Mouse (Mus musculus) cerebellum, adult 2 months (tissue): ENCODE data around the gene Mark2. TPM values are rescaled to one million over a fixed set of nuclear protein-coding genes. Genes with fewer than 3 reads are reported as not detected.

Source experiments
- DNase-seq, 2 experiments: peaks; one replicate each; pipeline ENCODE4 v3.0.0; 2021
- H3K27ac ChIP-seq: fragments of 200-500 bp; 2 replicates; pipeline ENCODE4 v1.5.1; 2012; ENCODE audit warnings: low read length, control low read depth, inconsistent platforms; ENCODE audit not compliant: insufficient read depth
- H3K27me3 ChIP-seq: fragments of 200-500 bp; 2 replicates; pipeline ENCODE4 v1.6.1; 2012; ENCODE audit warnings: inconsistent platforms, mild to moderate bottlenecking, low read length, moderate library complexity; ENCODE audit not compliant: control insufficient read depth, insufficient read depth
- H3K4me1 ChIP-seq: fragments of 200-500 bp; 2 replicates; pipeline ENCODE4 v1.6.1; 2011; ENCODE audit warnings: low read length; ENCODE audit not compliant: control insufficient read depth, insufficient read depth
- H3K4me3 ChIP-seq: fragments of 200-500 bp; replicated peaks from 2 replicates; pipeline ENCODE3; 2011; ENCODE audit warnings: mild to moderate bottlenecking, low read depth, low read length, control low read depth; ENCODE audit not compliant: insufficient read depth
- CTCF ChIP-seq: fragments of 200-500 bp; IDR thresholded peaks from 2 replicates; pipeline ENCODE4 v1.5.1; 2011; ENCODE audit warnings: low read depth, mild to moderate bottlenecking, control low read depth, low read length, moderate library complexity, borderline replicate concordance; ENCODE audit not compliant: insufficient read depth
- POLR2A ChIP-seq: fragments of 200-500 bp; IDR thresholded peaks from 2 replicates; pipeline ENCODE4 v1.6.1; 2011; ENCODE audit warnings: low read length, control low read depth, borderline replicate concordance; ENCODE audit not compliant: insufficient read depth
- WGBS: fragments of 180-500 bp; shearing (Covaris S2); methylation state at CpG from one replicate; pipeline ENCODE4 v1.1.7; 2018; 5-methylcytosine and 5-hydroxymethylcytosine counted together
- polyA plus RNA-seq: library from polyadenylated mRNA; depleted of rRNA; stranded (reverse); fragments of >200 nt; gene quantifications from 2 replicates; pipeline ENCODE4 v1.2.3, GENCODE M21; 2012

The Mark2 gene
- polyA plus RNA-seq, 1 experiment: 76.2 TPM

- Histone ChIP-seq H3K27ac (peak overlapping the region; percentile 43; the same call in 1 of the 2 replicates), H3K4me3 (no peak overlapping the region), H3K27me3 (no peaks in the 10 kb centered on the region), H3K4me1 (peaks cover 48% of the 10 kb centered on the region)
- 15% methylated on average over 12 of the region's 13 CpGs for WGBS
- DNase-seq: peak; percentile 81 to 91
- TF ChIP-seq CTCF (0 out of 2 replicates have a peak, but pooled peaks have one; percentile 6), POLR2A (no peak)
Measured at GRCm38 (mm10) chr19:7274326-7274990, 67.2 kb downstream of the Mark2 start.

- WGBS: 92% methylated on average over 4 of the region's 4 CpGs
- TF ChIP-seq POLR2A: no peak
- TF ChIP-seq CTCF: no peak; the same call in 1 of the 2 replicates
Measured at GRCm38 (mm10) chr19:7273486-7273885, 68.2 kb downstream of the Mark2 start.

GRCm38 (mm10) chr19:7269290-7270044 is 72.2 kb downstream of the Mark2 start:
- DNase-seq: peak in 1 of 2 experiments; percentile 35
- no peaks in the 10 kb centered on the region for H3K27me3 ChIP-seq
- WGBS: 19% methylated on average over 11 of the region's 11 CpGs
- no peak for TF ChIP-seq POLR2A
- TF ChIP-seq CTCF: no peak
- H3K4me1 ChIP-seq: peaks cover 34% of the 10 kb centered on the region
- no peak overlapping the region for H3K27ac ChIP-seq
- H3K4me3 ChIP-seq: peak overlapping the region; percentile 20

More at GRCm38 (mm10) chr19:7273486-7273885, 68.2 kb downstream of the Mark2 start:
- H3K27me3 ChIP-seq: no peaks in the 10 kb centered on the region
- H3K27ac ChIP-seq: no peak overlapping the region
- no peak overlapping the region for H3K4me3 ChIP-seq
- H3K4me1 ChIP-seq: peaks cover 46% of the 10 kb centered on the region
- no peak for DNase-seq

GRCm38 (mm10) chr19:7268722-7269090 is 73.0 kb downstream of the Mark2 start:
- H3K27ac ChIP-seq: no peak overlapping the region
- DNase-seq: peak; percentile 43 to 67
- peak overlapping the region; percentile 41 for H3K4me3 ChIP-seq
- under 1% methylated on average over 30 of the region's 30 CpGs for WGBS
- no peaks in the 10 kb centered on the region for H3K27me3 ChIP-seq
- peaks cover 29% of the 10 kb centered on the region for H3K4me1 ChIP-seq
- peak; percentile 47; the same call in 1 of the 2 replicates for TF ChIP-seq CTCF
- no peak for TF ChIP-seq POLR2A

GRCm38 (mm10) chr19:7267781-7268721 is 73.6 kb downstream of the Mark2 start:
- WGBS: 1% methylated on average over 91 of the region's 97 CpGs
- H3K27me3 ChIP-seq: no peaks in the 10 kb centered on the region
- no peak for TF ChIP-seq CTCF
- no peak for TF ChIP-seq POLR2A
- no peak overlapping the region for H3K27ac ChIP-seq
- peak overlapping the region; percentile 41 for H3K4me3 ChIP-seq
- peak; percentile 38 to 46 for DNase-seq
- H3K4me1 ChIP-seq: peaks cover 29% of the 10 kb centered on the region

- TF ChIP-seq POLR2A (no peak), CTCF (no peak)
- no peak within 1 kb of the TSS for H3K27ac ChIP-seq
- H3K27me3 ChIP-seq: no peaks in the 10 kb centered on the region
- 22% methylated on average over 28 of the region's 28 CpGs for whole genome bisulfite sequencing
- H3K4me1 ChIP-seq: peaks cover 29% of the 10 kb centered on the region
- H3K4me3 ChIP-seq: peak within 1 kb of the TSS; percentile 41
- DNase-seq: peak; percentile 32 to 41
Measured at GRCm38 (mm10) chr19:7267091-7267741, 74.4 kb downstream of the Mark2 start, which contains the start of gene Rcor2. Gene Rcor2, plus strand, starts transcription at chr19:7267325.

GRCm38 (mm10) chr19:7266421-7266831 is 75.2 kb downstream of the Mark2 start:
- peaks cover 26% of the 10 kb centered on the region for H3K4me1 ChIP-seq
- H3K4me3 ChIP-seq: no peak overlapping the region
- peak in 1 of 2 experiments; percentile 34 for DNase-seq
- H3K27me3 ChIP-seq: no peaks in the 10 kb centered on the region
- WGBS: 65% methylated on average over 4 of the region's 4 CpGs
- no peak overlapping the region for H3K27ac ChIP-seq
- no peak for TF ChIP-seq POLR2A
- TF ChIP-seq CTCF: no peak
